Mouse (Mus musculus) hindbrain, embryonic 14.5 days (tissue): ENCODE measurements around the gene Plch1. TPM values are rescaled to one million over a fixed set of nuclear protein-coding genes. Genes with fewer than 3 reads are reported as not detected.

Experiments
- ATAC-seq: fragments of 200-750 bp; cut with Nextera tagmentation; 2 replicates; pipeline ENCODE4 v1.8.0; 2017; ENCODE audit warnings: moderate number of reproducible peaks, mild to moderate bottlenecking, moderate TSS enrichment, moderate library complexity; ENCODE audit not compliant: low FRiP score
- DNase-seq: peaks from one replicate; pipeline ENCODE4 v3.0.0-alpha.2; 2015; ENCODE audit warnings: low spot score
- H3K27ac ChIP-seq: fragments of 300-500 bp; sonication (generic); 2 replicates; pipeline ENCODE4 v1.5.1; 2014; ENCODE audit warnings: mild to moderate bottlenecking, moderate library complexity
- H3K27me3 ChIP-seq: fragments of 300-500 bp; sonication (generic); 2 replicates; pipeline ENCODE4 v1.6.1; 2014; ENCODE audit warnings: mild to moderate bottlenecking, low read length, mixed read lengths; ENCODE audit not compliant: control insufficient read depth, insufficient read depth
- H3K36me3 ChIP-seq: fragments of 300-500 bp; sonication (generic); replicated peaks from 2 replicates; pipeline ENCODE4 v1.6.1; 2014; ENCODE audit not compliant: control insufficient read depth, insufficient read depth
- H3K4me1 ChIP-seq: fragments of 300-500 bp; sonication (generic); replicated peaks from 2 replicates; pipeline ENCODE4 v1.6.1; 2014; ENCODE audit warnings: antibody characterized with exemption, low read length, mixed read lengths; ENCODE audit not compliant: control insufficient read depth, insufficient read depth
- H3K4me2 ChIP-seq: fragments of 300-500 bp; sonication (generic); replicated peaks from 2 replicates; pipeline ENCODE4 v1.6.1; 2014; ENCODE audit warnings: mild to moderate bottlenecking, moderate library complexity
- H3K4me3 ChIP-seq: fragments of 300-500 bp; sonication (generic); replicated peaks from 2 replicates; pipeline ENCODE4 v1.5.1; 2014; ENCODE audit warnings: mild to moderate bottlenecking, low read length
- H3K9ac ChIP-seq: fragments of 300-500 bp; sonication (generic); 2 replicates; pipeline ENCODE4 v1.6.1; 2014
- H3K9me3 ChIP-seq: fragments of 300-500 bp; sonication (generic); 2 replicates; pipeline ENCODE4 v1.6.1; 2016; ENCODE audit warnings: low read length; ENCODE audit not compliant: control insufficient read depth
- WGBS: fragments of 180-500 bp; shearing (Covaris S2); extraction: QIAGEN DNeasy Blood & Tissue Kit; methylation state at CpG from one replicate; pipeline ENCODE4 v1.1.7; 2014; 5-methylcytosine and 5-hydroxymethylcytosine counted together
- polyA plus RNA-seq: library from polyadenylated mRNA; unstranded; fragments of >200 nt; fragmentation: Nextera tagmentation; extraction: Ambion mirVana; gene quantifications from 2 replicates; pipeline ENCODE4 v1.2.1, GENCODE M21; 2014

Gene Plch1
- 11.3 and 12.3 TPM in 2 replicates for polyA plus RNA-seq

DNA sequence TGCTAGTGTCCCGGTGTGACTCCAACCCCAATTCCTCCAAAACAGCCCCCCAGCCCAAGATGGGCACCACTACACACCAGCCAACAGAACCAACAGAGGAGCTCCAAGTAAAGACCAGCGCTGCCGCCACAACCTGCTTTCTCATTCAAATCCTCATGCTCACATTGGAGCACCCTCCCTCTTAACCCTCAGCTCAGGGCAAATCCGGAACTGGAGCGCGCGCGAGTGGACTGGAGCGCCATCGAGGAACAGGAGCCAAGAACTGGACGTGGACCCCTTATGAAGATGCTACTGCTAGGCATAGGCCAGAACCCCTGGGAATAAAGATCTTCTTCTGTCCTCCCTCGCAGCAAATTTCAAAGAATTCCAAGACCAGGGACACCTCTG lies at the start of gene Plch1:
TSS of gene Plch1 (minus strand) at position 164 of the 387 bp plus-strand sequence.
- Histone ChIP-seq H3K27me3 (no peaks in the 10 kb centered on the region), H3K9me3 (no peaks in the 10 kb centered on the region), H3K27ac (peak within 1 kb of the TSS; percentile 77), H3K4me1 (peaks cover 9% of the 10 kb centered on the region), H3K4me3 (peak within 1 kb of the TSS; percentile 59), H3K9ac (peak within 1 kb of the TSS; percentile 66), H3K4me2 (peak within 1 kb of the TSS; percentile 64), H3K36me3 (no peaks in the 10 kb centered on the region)
- DNase-seq (peak; percentile 78), ATAC-seq (peak; percentile 80)
- under 1% methylated on average over 12 of the region's 12 CpGs for WGBS

DNA sequence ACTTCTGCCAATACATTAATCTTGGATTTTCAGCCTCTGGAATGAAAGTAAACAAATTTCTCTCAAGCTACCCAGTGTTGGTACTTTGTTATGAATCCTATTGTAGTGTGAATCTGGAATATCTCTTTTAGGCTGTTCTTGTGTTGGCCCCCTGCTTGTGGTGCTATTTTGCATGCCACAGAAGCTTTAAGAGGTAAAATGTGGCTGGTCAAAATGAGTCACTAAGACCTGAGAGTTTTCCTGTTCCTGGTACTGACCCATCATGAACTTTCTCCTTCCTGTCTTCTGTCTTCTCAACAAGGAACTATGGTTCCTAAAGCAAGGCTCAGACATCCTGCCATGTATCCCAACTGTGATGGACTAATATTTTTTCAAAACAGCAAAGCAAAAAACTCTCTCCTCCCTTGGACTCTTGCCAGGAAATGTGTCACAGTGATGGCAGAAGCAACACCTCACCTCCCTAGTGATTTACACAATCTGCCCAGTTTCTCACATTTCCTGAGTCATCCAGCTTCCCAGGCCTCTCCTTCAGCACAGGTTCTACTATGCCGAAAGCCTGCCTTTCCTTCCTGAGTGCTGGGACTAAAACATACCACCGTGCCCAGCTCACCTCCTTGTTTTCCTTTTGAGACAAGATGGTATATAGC lies 42.1 kb upstream of the Plch1 start:
- WGBS: 91% methylated on average over 2 of the region's 2 CpGs
- H3K36me3 ChIP-seq: peaks cover 15% of the 10 kb centered on the region
- no peaks in the 10 kb centered on the region for H3K4me1 ChIP-seq
- no peaks in the 10 kb centered on the region for H3K27me3 ChIP-seq
- no peak overlapping the region for H3K27ac ChIP-seq
- H3K9me3 ChIP-seq: no peaks in the 10 kb centered on the region
- DNase-seq: no peak
- H3K4me2 ChIP-seq: no peak overlapping the region
- no peak for ATAC-seq
- no peak overlapping the region for H3K9ac ChIP-seq
- H3K4me3 ChIP-seq: no peak overlapping the region

DNA sequence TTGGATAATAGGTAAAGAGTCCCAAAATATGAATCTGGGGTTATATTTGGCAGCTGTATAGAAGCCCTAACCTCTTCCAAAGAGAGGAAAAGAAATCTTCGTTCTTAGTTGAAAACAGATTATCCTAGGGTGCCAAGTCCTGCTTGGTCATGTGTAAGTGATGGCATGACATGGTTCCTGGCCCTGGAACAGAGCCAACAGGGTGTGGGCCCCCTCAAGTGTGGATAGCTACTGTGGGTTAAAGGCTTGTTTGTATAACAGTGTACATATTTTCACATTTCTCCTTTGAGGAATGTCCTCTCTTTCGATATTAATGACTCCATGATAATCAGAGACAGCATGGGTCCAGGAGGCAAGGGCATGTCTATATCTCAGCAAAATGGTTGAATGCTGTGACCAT lies 39.7 kb upstream of the Plch1 start:
- Histone ChIP-seq H3K27ac (no peak overlapping the region), H3K9ac (no peak overlapping the region), H3K27me3 (no peaks in the 10 kb centered on the region), H3K9me3 (no peaks in the 10 kb centered on the region), H3K4me2 (no peak overlapping the region), H3K36me3 (peaks cover 12% of the 10 kb centered on the region), H3K4me1 (no peaks in the 10 kb centered on the region), H3K4me3 (no peak overlapping the region)
- WGBS: 86% methylated on average over 2 of the region's 2 CpGs
- ATAC-seq (no peak), DNase-seq (no peak)

DNA sequence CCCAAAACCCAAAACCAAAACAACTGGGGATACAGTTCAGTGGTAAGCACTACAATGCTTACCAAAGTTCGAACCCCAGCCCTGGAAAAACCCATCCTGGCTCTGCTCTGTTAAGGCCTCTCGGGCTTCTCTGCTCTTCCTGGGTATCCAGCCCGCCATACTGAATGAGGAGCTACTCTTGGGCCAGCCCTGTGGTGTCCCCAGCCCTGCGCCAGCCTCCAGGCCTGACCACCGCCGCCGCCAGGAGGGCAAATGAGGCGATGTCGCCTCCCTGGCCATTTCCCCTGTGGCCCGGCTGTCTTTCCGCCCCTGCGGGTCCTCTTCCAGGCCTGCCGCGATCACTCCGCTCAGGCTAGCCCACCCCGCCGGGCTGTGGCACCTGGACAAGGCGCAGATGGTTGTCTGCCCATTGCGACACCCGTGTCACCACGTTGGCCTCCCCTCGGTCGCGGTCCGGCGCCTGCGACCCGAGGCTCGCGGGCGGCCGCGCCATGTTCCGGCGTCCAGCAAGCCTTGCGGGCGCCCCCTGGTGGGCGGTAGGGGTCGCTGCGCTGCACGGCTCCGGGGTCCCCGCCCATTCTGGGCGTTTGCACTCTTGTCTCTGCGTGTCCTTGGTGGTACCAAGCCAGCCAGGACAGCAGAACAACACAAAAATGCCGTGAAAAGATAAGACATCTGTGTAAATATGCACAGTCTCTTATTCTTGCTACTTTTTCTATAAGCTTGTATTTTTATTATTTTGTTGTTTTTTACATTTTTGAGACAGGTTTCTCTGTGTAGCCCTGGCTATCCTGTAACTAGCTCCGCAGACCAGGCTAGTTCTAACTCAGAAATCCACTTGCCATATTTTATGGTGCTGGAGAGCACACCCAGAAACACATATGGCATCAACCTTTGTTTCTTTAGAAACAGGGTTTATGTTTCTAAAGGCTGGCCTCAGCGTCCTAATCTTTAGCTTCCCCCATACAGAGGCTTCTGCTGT lies 29.9 kb upstream of the Plch1 start, which contains the start of gene E130311K13Rik:
TSS of gene E130311K13Rik (minus strand) at position 595 of the 982 bp plus-strand sequence.
- H3K27ac ChIP-seq: peak within 1 kb of the TSS; percentile 78
- peak within 1 kb of the TSS; percentile 82 for H3K4me3 ChIP-seq
- H3K27me3 ChIP-seq: no peaks in the 10 kb centered on the region
- H3K9ac ChIP-seq: peak within 1 kb of the TSS; percentile 97
- no peaks in the 10 kb centered on the region for H3K36me3 ChIP-seq
- H3K4me2 ChIP-seq: peak within 1 kb of the TSS; percentile 72
- ATAC-seq: peak; percentile 97
- H3K9me3 ChIP-seq: no peaks in the 10 kb centered on the region
- WGBS: 4% methylated on average over 48 of the region's 48 CpGs
- peak; percentile 93 for DNase-seq
- H3K4me1 ChIP-seq: no peaks in the 10 kb centered on the region

DNA sequence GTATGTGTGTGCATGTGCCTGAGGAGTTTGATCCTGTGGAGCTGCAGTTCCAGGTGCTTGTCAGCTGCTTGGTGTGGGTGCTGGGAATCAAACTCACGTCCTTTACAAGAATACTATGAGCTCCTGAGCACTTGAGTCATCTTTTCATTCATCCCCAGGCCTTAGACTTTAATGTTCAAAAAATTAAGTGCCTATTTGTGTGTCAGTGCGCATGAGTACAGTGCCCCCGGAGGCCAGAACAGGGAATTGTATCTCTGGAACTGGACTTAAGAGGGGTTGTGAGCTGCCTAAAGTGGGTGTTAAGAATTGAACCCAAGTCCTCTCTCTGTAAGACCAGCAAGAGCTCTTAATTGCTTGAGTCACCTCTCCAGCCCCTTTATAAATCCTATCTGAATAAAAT lies 20.4 kb upstream of the Plch1 start:
- H3K4me2 ChIP-seq: no peak overlapping the region
- DNase-seq (no peak), ATAC-seq (no peak)

DNA sequence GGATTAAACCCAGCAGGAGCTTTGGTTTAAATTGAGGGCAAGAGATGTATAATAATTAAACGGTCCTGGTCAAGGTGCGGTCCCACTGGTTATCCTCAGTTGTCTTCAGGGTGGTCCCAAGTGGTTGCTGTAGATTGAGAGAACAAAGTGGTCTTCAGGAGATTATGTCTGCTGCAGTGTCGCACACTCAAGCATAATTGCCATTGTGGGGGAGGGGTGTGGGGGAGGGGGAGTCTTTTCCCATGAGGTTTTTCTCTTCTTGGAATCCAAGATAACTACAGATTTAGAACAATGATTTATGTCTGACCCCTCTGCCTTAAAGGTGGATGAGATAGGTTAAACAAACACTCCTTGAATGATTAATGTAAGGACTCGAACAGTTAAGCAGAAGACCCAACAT lies 11.0 kb upstream of the Plch1 start:
- H3K4me2 ChIP-seq: no peak overlapping the region
- H3K27me3 ChIP-seq: no peaks in the 10 kb centered on the region
- no peak overlapping the region for H3K9ac ChIP-seq
- no peak overlapping the region for H3K27ac ChIP-seq
- 0 out of 2 replicates have a peak, but pooled peaks cover 3% of the 10 kb centered on the region for H3K4me1 ChIP-seq
- no peaks in the 10 kb centered on the region for H3K9me3 ChIP-seq
- no peak overlapping the region for H3K4me3 ChIP-seq
- H3K36me3 ChIP-seq: peaks cover 12% of the 10 kb centered on the region; the same call in 1 of the 2 replicates
- 85% methylated on average over 4 of the region's 4 CpGs for WGBS
- DNase-seq (no peak), ATAC-seq (no peak)

More for the DNA sequence above, 20.4 kb upstream of the Plch1 start:
- H3K9ac ChIP-seq: no peak overlapping the region
- no peaks in the 10 kb centered on the region for H3K9me3 ChIP-seq
- peaks cover 10% of the 10 kb centered on the region; the same call in 1 of the 2 replicates for H3K36me3 ChIP-seq
- H3K4me3 ChIP-seq: no peak overlapping the region
- 75% methylated on average over 3 of the region's 3 CpGs for WGBS
- no peak overlapping the region for H3K27ac ChIP-seq
- H3K27me3 ChIP-seq: no peaks in the 10 kb centered on the region
- no peaks in the 10 kb centered on the region for H3K4me1 ChIP-seq

- H3K27ac ChIP-seq: no peak overlapping the region
- peak overlapping the region; percentile 37 for H3K4me3 ChIP-seq
- peak overlapping the region; percentile 62 for H3K9ac ChIP-seq
- no peaks in the 10 kb centered on the region for H3K36me3 ChIP-seq
- H3K27me3 ChIP-seq: no peaks in the 10 kb centered on the region
- under 1% methylated on average over 18 of the region's 18 CpGs for WGBS
- no peaks in the 10 kb centered on the region for H3K9me3 ChIP-seq
- H3K4me1 ChIP-seq: 0 out of 2 replicates have a peak, but pooled peaks cover 6% of the 10 kb centered on the region
- DNase-seq: no peak
- no peak for ATAC-seq
- peak overlapping the region; percentile 77 for H3K4me2 ChIP-seq
Observed at GRCm38 (mm10) chr3:63905241-63905640, 6.0 kb upstream of the Plch1 start.

DNA sequence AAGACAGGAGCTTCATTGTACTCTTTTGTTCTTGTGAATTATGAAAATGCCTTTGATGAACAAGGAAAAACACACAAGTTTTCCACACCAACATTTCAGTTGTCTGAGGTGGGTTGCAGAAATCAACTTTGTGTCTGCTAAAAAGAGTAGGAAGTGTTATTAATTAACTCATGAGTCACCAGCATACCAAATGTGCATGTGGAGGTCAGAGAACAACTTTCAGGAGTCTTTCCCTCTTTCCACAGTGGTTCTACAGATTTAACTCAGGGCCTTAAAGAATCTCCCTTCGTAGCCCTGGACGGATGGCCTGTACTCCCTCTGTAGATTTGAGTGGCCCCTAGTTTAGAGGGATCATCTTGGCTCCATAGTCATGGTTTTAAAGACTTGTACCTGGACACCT lies 4.9 kb upstream of the Plch1 start:
- Histone ChIP-seq H3K4me2 (no peak overlapping the region), H3K4me1 (peaks cover 6% of the 10 kb centered on the region; the same call in 1 of the 2 replicates), H3K27ac (no peak overlapping the region), H3K4me3 (no peak overlapping the region), H3K9ac (no peak overlapping the region), H3K9me3 (no peaks in the 10 kb centered on the region), H3K27me3 (no peaks in the 10 kb centered on the region), H3K36me3 (no peaks in the 10 kb centered on the region)
- 72% methylated on average over 2 of the region's 2 CpGs for WGBS
- ATAC-seq: no peak
- DNase-seq: no peak

GRCm38 (mm10) chr3:63900021-63900571 lies 824 bp upstream of the Plch1 start:
- WGBS: 1% methylated on average over 12 of the region's 12 CpGs
- Histone ChIP-seq H3K27ac (peak overlapping the region; percentile 9; the same call in 1 of the 2 replicates), H3K4me1 (peaks cover 10% of the 10 kb centered on the region), H3K27me3 (no peaks in the 10 kb centered on the region), H3K9ac (peak overlapping the region; percentile 32), H3K4me3 (peak overlapping the region; percentile 59), H3K9me3 (no peaks in the 10 kb centered on the region), H3K4me2 (peak overlapping the region; percentile 64), H3K36me3 (no peaks in the 10 kb centered on the region)
- ATAC-seq: peak; percentile 18
- DNase-seq: peak; percentile 69
